Mouse (Mus musculus): ENCODE results near the gene Lmbrd2.

Gene Lmbrd2

DNA sequence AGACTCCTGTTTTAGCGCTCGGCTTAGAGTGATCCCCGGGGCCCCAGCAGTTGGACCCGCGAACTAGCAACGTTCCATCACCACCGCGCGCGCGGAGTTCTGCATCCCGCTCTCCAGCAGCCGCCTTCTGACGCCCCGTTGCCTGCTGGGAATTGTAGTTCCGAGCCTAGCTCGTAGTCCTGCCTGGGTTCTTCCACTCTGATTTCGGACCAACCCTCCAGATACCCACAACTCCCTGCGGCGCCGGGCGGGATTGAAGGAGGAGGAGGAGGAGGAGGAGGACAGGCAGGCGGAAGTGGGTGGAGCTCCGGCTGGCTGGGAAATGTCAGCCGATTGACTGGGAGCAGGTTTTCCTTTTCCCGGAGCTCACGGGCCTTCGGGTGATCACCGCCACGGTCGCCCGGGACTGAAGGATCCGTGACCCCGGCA, at the start of gene Lmbrd2:
Gene Lmbrd2 (plus strand): TSS at position 299 of the 429 bp plus-strand sequence.
- peak; percentile 97 for DNase-seq

DNA sequence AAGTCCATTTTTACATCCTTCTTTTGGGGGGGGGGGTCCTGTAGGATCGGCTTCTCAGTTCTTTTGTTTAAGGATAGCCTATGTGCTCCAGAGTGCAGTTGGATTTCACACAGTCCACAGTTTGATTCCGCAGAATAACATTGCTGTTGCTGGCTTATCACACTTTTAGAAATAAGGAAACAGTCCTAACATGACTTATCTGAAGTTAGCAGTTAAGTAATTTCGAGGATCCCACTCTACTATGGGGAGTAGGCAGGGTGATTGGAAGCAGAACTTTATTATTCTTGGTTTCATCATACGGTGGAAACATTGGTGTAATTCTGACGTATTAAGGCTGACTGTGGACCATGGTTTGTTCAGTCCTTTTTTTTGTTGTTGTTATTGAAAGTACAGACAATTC, 49.7 kb upstream of the Lmbrd2 start:
- DNase-seq: no peak

DNA sequence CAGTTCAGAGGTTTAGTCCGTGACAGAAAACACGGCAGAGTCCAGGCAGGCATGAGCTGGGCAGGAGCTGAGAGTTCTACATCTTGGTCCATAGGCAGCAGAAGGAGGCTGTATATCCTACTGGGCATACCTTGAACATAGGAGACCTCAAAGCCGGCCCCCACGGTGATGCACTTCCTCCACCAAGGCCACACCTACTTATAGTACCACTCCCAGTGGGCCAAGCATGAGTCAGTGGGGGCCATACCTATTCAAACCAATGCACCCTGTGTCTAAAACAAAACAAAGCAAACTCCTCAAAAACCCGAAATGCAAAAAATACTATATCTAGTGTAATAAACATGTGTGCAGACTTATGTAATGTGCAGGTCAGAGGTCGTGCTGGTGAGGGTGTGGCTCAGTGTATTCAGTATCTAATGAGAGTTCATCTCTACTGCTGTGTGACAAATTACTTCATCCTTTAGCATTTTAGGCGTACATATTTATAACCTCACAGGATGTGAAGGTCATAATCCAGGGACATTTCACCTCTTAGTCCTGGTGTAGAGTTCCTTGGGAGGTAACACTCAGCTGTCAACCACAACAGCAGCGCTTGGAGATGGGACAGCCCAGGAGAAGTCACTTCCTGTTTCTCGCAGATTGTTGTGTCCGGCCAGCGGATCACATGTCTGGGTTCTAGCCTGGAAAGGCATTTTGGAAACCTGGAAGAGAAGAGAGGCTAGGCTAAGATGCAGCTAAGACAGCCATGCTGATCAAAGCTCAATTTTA, 46.6 kb upstream of the Lmbrd2 start:
- DNase-seq: no peak

DNA sequence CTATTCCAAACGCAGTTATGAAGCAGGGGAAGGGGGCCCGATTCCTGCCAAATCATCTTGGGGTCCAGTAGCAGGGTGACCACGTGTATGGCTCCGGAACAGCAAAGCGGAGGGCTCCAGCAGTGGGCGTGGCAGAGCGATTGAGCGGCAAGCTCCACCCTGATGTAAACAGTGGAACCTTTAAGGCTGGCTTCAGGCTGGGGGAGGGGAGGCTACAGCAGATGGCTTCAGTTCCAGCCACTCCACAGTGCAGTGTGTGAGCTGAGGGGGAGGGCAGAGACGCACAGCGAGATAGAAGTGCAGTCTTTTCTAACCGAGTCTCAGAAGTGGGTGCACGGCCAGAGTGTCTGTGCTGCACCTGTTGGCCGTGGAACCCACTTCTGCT, 46.0 kb upstream of the Lmbrd2 start:
- DNase-seq: peak; percentile 46

DNA sequence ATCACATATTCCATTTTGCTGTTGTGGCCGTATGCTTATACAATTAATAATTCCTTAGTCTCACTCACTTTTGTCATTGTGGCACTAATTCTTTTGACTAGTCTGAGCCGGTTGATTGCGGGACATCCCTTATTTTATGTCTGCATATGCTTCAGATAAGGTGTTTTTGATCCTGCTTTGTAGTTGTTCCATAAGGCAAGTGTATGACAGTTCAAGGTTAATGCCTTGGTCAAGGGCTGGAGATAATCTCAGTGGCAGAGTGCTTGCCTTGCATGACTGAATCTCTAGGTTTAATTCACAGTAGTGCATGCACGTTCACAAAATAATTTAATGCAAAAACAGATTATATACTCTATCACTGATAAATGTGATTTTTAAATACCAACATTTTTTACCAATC, 43.5 kb upstream of the Lmbrd2 start:
- DNase-seq: no peak

DNA sequence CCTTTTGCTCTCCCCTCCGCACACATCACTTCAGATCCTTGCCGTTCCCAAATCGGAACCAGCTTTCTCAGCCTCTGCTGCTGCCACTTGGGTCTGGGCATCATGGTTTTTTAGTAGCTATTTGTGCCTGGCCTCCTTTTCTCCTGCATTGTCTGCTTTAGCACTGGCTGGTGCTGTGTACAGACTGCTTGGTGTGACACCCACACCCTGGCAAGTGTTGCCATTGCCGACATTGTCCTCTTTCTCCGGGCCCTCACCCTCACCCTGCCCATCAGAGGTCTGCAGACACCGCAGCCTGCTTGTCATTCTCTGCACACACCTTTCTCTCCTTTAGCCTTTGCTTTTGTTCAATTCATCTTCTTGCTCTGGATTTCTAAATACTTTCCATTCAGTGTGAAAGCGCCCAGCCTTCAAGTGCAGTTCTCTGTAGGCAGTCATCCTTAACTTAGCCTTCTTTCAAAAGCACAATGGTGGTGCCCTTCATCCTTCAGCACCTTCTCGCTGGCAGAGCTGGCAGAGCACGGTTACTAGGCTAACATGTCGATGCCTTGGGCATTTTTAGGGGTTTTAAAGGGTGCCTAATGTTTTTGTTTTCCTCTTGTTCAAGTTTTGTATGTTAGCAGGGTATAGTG, 39.8 kb upstream of the Lmbrd2 start:
- DNase-seq: no peak

DNA sequence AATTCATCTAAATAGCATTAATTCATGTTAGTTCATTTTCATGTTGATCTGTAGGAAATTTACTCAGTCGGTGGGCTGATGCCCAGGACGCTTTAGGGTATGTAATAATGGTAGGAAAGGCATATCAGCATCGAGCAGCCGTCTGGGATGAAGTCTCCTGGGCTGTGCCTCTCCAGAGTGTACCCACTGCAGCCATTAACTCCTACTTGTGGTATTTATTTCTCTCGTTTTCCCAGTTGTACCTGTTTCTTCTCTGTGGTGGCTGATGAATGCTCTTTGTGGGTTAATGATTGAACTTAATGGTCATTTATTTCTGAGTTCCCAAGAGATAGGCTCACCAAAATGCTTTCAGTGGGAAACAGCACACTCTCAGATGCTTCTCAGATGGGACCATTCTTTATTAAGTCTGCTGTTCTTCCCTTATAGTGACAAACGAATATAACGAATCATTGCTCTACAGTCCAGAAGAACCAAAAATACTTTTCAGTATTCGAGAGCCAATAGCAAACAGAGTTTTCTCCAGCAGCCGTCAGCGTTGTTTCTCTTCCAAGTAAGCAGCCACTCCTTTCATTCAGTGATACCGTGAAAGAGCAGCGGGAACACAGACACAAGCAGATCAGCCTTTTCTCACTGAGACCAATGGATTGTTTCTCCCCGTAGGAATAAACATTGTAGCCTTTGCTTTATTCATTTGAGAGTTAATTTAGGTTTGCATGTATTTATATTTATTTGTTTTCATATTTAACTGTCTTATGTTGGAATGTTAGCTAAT, 33.9 kb upstream of the Lmbrd2 start:
- no peak for DNase-seq

DNA sequence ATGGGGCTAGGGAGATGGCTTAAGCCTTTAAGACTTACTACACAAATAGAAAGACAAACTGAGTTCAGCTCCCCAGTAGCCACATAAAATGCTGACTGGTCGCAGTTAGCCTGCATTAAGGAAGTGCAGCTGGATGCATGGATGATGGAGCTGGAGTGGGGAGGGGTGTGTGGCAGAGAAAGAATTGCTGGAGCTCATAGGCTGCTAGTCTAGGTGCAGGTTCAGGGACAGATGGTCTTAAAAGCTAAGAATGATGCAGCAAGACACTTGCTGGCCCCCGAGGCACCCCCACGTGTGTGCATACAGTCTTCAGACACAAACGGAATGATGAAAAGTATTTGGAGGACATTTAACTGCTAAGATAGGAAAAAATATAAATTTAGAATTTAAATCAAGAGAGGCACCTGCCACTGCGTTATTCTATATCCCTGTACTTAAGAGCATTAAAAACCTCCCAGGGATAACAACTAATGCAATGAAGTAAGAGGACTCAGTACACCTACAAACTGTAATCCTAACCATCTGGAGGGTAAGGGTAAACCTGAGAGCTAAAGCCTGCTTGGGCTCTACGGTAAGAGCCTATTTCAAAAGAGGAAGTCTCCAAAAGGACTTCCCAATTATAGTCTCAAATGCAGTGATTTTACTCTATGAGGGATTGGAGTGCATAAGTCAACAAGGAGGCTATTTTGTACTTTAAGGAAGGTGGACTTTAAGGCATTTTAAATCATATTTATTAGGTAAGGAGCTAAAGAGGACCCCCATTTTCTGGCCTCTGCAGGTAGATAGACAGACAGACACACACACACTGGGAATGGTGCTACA, 29.6 kb upstream of the Lmbrd2 start:
- no peak for DNase-seq

DNA sequence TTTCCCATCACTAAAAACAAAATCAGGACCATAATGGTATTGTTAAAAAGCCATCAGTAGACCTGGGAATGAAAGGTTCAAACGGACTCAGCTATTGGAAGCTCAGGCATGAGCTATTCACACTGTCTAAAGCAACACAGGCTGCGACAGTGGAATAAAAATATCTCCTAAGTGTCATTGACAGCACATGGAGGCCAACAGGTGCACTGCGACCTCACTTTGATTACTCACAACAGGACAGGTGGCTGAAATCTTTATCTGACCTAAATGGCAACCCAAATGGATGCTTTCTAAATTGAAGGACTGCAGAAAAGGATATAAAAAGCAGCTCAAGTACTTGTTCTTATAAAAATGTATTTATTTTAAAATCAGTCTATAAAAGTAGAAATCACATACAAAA, 28.7 kb upstream of the Lmbrd2 start:
- no peak for DNase-seq

DNA sequence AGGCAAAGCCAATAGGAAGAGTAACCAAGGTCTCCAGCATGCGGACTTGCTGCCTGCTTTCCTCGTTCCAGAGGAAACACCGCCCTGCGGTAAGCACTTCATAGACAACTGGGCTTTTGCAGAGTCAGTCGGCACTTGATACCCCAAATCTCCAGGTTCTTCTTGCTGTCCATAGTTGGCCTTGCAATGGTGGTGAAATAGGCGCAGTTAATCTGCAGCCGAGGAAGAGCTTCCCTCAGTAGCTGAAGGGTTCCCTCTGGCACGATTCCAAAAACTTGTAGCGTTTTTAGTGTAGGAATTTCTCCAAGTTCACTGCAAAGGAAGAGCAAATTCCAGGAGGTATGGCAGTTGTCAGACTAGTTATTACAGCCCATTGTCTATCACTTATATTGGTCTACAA, 26.8 kb upstream of the Lmbrd2 start:
- DNase-seq: no peak

DNA sequence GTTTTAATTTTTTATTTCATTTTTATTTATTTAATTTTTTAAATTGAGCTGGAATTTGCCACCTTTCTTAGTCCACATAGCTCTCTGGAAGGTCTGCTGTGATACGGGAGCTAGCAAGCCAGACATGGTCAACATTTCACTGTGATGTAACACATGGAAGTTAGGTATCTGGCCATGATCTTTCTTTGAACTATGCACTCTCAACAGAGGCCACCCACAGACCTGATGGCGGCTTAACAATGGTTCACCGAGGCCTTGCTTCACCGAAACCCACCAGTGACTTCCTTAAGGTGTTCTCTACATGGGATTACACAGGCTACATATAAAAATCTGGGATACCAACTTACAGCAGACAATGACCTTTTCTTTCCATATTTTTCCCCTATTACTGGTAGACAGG, 26.2 kb upstream of the Lmbrd2 start:
- no peak for DNase-seq

DNA sequence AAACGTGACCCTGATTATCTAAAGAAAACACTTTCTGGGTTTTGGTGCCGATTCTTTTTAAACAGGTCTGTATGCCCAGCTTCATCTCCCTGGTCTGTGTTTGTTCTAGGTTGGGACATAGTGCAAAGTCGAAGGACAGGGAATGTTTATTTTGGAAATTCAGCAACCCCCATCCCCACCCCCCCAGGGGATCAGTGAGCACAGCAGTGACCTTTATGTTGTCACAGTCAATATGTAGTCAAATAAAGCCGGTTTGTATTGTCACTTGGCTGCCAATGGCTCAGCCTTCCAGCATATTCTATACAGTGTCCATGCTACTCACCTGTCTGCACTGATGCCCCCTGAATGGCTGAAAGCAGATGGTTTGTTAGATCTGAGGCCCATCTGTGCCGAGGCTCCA, 25.8 kb upstream of the Lmbrd2 start:
- DNase-seq: no peak

DNA sequence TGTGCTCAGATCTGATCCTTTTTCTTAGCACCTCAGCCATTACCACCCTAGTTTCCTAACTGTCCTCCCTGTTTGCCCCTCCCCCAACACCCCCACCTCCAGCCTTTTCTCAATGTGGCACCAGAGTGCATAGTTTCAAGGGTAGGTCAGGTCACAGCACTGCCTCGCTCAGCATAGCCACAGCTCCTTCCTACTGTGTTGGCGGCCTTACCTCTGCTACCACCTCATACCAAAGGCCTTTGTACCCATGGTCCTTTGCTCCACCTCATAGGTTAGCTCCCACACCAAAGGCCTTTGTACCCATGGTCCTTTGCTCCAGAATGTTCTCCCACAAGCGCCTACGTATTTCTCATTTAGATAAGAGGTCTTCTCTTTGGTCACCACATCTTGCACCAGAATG, 21.5 kb upstream of the Lmbrd2 start:
- DNase-seq: no peak

DNA sequence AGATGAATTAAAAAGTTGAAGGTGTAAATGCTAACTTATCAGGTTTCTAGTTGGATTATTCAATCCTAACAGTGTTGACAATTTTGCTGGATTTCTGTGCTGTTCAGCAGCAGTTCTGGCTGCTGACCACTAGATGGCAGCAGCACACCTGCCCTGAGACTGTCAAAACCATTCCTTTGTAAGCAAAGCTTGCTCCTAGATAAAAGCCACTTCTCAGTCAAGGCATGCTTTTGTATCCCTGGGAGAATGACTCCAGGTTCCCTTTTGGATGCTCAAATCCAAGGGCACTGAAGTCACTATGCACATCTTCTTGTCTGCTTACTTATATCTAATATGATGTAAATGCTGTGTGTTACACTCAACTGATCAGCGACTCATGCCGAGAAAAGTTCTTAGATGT, 20.3 kb upstream of the Lmbrd2 start:
- DNase-seq: no peak

DNA sequence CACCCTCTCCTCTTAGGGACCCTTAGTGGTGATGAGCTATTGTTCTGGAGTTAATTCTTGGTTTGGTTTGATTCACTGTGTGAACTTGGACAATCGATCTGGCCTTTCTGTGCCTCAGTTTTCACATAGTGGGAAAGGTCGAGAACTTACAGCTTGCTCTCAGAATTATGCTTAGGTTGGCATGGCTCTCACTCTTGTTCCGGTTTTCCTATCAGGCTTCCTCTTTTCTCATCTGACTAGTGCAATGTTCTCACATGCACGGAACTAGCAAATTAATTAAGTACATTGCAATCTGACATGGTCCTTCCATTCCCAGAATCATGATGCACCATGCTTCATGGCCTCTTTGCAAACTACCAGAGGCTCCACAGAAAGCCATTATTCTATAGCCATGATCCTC, 17.4 kb upstream of the Lmbrd2 start:
- no peak for DNase-seq

DNA sequence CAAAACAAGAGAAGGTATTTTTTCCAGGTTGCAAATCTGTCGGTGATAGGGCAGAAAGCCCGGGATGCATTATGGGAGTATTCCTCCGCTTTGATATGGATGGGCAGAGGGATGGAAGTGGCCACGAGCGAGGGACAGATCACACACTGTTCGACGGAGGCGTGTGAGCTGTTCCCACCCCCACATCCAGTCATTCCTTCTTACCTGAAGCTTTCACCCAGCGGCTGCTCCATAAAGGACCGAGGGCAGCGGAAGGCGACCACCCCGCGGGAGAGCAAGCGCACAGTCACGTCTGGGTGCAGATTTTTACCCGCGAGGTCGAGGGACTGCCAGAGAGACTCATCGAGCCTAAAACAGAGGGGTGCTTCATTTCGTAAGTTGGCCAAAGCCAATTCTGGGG, 15.5 kb upstream of the Lmbrd2 start:
- no peak for DNase-seq

DNA sequence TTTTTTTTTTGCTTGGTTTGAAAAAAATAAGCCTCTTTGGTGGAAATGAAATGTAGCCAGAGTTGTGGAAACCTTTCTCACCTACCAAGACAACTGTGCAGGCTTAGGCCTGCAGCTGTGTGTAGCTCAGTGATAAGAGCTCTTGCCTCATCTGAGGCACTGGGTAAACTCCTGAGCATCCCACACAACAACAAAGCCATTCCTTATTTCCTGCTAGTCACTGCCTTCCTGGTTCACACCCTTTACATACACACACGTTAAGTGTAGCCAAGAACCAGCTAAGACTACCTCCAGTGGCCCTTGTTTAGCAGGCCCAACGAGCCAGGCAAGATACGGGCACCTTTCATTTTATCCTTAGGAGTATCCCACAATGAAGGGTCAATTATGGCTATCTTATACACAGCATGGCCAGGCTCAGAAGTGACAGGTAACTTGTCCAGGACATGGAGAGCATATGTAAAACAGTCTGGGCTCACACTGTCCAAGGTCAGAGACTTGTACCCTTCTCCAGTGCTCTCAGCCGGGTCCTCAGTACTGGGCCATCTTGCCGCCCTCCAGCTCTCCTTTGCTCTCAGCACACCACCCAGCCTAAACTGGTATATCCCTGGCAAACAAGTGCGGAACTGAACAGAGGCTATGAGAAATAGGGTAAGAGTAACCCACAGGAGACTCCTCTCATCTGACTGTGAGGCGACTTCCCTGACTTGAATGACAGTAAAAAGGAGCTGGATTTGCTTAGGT, 13.1 kb upstream of the Lmbrd2 start:
- DNase-seq: no peak

DNA sequence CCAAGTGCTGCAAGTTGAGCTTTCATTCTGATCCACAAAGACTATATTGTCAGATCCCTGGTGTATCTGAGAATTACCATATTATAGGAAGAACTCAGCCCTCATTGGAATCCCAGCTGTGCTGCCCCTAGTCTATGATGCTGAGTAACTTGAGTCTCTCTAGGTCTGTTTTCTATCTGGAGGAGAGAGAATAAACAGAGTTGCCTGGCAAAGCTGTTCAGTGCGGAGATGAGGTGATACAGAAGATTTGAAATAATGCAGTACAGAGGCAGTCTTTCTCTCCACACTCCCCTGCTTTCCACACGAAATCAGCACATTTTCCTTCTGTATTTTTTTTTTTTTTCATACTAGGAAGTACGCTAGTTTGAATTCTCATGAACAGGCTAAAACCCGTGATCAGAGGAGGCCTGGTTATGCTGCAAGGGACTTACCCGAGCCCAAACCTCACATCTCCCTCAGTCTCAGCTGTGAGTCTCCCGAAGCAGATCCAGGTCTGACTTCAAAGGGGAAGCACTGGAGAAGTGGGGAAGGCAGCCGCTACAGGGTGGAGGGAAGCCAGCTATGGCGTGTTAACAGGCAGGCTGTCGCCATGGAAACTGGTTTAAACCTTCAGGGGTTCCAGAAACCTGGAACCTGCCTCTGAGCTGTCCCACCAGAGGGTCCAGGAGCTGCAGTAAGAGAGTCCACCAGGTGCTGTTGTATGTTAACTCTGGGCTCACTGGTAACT, 9.4 kb upstream of the Lmbrd2 start:
- DNase-seq: no peak

DNA sequence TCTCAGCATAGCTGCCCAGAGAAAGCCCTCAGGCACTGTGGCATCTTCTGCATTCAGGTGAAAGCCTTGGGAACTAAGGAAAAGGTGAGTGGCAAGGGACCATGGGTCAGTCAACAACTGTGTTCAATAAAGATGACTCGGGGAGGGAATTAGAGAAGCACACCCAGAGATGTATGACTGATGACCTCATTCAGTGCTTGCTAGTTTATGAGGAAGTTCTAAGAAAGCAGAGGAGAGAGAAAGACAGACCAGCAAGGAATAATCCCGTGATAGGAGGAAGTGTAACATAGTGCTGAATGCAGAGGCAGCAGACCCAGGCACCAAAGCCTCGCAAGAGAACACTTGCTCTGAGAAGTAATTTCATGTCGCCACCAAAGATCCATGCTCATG, 8.9 kb upstream of the Lmbrd2 start:
- DNase-seq: no peak

DNA sequence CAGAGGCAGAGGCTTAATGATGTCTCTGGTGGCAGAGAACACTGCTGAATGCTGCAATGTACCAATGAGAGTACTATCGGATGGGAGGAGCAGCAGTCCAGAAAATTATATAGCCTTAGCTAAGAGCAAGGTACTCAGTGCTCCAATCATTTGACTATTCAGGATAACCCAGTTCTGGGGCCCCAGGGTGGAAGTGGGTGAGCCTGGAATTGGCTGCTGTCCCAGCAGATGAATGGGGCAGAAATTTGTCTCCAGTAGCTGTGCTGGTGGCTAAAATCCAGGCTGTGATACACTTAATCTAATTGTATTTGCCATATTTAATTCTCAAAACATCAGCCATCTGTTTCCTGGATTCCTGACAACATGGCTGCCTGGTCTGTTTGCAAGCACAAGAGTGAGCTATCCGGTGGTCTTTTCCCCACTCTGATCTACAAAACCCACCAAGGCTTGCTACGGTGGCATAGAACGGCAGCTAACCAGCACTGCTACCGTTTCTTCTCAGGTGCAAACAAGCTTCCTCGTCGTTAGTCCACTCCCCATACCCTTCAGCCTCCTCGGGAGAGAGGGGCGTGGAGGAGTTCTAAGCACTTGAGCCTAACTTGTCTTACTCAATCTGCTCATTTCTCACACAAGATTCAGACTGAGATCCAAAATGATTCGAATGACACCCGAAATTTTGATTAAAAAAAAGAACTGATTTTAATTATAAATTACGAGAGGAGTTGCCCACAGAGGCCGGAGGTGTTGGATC, 7.5 kb upstream of the Lmbrd2 start:
- DNase-seq: peak; percentile 59

DNA sequence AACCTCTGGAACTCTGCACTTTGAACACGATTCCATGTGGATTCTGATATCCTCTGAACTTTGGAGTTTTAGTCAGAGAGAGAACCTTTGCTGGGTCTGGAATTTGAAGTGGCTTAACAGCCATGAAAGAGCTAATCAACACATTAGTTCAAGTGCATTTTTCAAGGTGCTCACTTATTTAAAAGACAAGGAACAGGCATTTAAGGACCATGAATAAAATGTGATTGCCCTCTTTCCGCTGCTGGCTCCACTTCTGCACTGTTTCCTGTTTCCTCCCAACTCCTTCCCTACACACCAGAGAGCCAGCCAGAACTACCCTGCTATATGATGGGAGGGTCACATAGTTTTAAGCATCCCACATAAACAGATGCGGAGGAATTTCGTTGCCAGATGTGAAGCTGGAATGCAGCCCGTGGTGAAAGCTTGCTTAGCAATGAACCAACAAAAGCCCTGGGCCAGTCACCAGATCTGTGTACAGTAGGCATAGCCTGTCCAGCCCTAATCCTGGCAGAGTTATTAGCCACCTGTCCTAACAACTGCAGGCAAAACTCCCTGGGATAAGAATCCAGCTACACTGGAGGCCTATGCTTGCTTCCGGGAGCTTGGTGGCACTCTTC, 5.4 kb upstream of the Lmbrd2 start:
- no peak for DNase-seq

Data from cerebellum, adult 11-12 months (tissue).